Mouse (Mus musculus) left cerebral cortex, adult 8-10 months (tissue): Measurements from ENCODE around the gene Jmjd6. TPM values are rescaled to one million over a fixed set of nuclear protein-coding genes. Genes with fewer than 3 reads are reported as not detected.
A peak's percentile ranks its signal among the peaks of the same experiment; 100 is the strongest.

Experiments
- DNase-seq, 2 experiments: peaks; one replicate each; pipeline ENCODE4 v3.0.0; 2022; ENCODE audit warnings: low spot score in 2 of 2
- total RNA-seq, 4 experiments: library from RNA; stranded (reverse); gene quantifications; 2 replicates each; pipeline ENCODE4 v1.2.4; 2022

The Jmjd6 gene
- total RNA-seq = 10 to 100 TPM; 26.6 to 30.4 (median 28.8) TPM

DNA sequence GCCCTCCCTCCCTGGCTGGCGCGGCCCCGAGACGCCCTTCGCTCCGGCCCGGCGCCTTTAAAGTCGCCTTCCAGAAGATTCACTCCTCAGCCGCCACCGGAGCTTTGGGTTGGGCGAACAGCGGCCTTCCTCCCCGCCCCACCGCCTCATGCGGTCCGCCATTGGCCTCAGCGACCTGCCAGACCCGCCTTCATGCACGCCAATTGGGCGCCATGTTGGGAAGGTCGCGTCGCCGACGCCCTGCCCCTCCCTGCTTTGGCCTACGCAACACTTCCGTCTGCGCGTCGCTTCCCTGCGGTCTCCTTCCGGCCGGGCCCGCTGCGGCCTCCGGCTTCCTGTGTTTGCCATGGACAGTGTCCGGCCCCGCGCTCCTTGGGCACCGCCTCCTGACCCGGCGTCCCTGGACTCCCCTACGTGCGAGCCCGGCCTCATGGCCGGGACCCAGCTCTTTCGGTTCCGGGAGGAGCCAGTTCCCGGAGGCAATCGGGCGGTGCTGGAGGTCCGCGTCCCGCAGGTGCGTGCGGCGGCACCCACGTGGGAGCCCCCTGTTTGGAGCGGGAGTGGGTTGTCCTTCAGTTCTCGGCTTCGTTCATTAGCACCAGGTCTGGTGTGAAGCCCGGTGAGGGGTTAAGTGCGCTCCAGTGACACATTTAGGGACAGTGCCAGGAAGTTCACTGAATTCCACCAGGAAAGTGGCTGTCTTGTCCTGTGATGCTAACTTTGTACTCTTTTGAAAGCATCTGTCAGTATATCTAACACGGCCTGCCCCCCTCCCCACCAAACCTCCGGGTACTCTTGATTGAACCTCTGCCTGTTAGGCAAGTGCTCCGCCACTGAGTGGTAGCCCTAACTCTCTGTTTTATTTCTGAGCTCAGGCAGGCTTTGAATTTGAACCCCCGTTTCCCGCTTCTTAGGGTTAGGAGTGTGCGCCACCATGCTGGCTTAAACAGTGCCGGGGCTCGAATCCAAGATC lies at the start of gene Jmjd6, which contains the start of gene Mettl23:
Gene Jmjd6 (minus strand): TSS at position 189 of the 973 bp plus-strand sequence.
Gene Mettl23 (plus strand): TSS at position 18 of the 973 bp plus-strand sequence.
- peak; percentile 87 to 98 for DNase-seq

DNA sequence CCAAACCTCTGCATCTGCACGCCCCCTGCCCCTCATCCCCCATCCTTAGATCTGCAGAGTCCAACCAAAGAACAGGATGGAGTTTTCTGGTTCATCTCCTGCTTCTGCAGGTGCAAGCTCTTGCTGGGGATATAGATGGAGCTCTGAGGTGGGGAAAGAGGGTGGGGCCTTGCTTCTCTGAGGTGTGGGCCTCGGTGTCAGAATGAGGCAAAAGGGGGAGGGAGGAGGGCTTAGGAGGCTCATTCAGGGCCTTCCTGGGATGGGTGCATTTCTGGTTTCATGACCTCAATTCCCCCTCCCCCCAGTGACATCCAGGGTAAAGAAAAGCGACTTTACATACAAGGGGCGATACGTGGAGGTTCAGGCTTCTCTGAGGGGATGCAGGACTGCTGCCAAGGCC lies 43.9 kb upstream of the Jmjd6 start:
- DNase-seq = no peak

- peak; percentile 62 to 68 for DNase-seq
Observed at GRCm38 (mm10) chr11:116885275-116886151, 42.3 kb upstream of the Jmjd6 start.

DNA sequence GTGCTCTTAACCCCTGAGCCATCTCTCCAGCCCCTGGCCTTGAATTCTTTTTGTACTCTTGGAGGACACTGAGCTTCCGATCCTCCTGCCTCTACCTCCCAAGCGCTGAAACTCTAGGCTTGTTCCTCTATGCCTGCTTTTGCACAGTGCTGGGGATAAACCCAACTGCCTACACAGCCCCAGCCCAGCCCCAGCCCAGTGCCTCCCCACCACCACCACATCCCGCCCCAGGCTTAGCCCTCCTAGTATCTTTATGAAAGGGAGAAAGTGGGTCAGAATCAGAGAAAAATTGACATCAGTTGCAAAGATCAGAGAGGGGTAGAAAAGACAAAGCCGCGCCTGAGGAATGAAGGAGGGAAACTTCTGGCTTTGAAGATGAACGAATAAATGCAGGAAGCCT lies 40.8 kb upstream of the Jmjd6 start:
- no peak for DNase-seq

DNA sequence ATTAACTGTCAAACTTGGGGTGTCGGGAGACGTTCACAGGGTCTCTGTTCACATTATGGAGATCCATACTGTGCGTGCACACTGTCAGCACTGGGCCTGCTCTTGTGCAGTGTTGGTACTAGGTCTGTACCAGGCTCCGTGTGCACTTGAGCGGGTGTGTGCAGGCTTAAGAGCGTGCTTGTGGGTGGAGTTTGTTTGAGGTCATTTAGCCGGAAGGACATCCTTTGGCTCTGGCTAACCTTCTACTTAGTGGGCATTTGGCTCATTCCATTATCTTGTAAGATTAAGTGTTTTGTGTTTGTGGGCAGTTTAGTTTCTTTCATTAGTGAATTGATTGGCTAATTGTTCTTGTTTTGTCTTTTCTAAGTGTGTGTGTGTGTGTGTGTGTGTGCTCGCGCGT lies 39.2 kb upstream of the Jmjd6 start:
- no peak for DNase-seq

GRCm38 (mm10) chr11:116881440-116881839 lies 38.2 kb upstream of the Jmjd6 start:
- peak in 1 of 2 experiments; percentile 68 for DNase-seq

DNA sequence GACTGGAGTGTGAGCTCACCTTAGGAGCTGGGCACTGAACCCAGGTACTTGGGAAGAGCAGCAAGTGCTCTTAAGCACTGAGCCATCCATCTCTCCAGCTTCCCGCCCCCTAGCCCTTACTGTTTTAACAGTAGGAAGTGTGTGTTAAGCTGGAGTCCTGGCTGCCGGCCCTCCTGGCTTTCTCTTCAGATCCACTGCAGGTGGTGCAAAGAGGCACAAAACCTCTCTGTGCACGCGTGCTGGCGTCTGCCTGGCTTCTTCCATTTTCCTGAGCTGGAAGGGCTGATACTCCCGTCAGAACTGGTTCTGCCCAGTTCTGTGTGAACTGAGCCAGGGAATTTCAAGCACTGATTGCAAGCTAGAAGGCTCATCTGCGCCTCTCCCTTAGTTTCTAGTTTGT lies 37.6 kb upstream of the Jmjd6 start:
- DNase-seq = peak in 1 of 2 experiments; percentile 44

DNA sequence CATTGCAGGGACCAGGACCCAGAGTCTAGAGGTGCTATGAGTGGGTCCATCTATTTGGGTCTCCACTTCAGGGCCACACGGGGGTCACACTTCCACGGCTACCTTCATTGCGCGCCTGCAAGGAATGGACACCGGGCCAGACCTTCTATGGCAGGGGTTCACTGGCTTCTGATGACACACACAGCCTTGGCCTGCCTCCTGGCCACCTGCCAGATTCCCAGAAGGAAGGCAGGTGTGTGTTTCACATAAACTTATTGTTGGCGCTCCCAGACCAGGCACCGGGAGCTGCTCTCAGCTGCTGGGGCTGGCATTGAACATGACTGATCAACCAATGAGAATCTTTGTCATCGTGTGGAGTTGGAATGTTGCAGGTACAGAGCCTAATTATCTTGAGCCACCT lies 35.2 kb upstream of the Jmjd6 start:
- DNase-seq = no peak

- DNase-seq = peak in 1 of 2 experiments; percentile 57
Observed at GRCm38 (mm10) chr11:116873987-116874386, 30.7 kb upstream of the Jmjd6 start.

GRCm38 (mm10) chr11:116871538-116871937 lies 28.3 kb upstream of the Jmjd6 start:
- DNase-seq = no peak

GRCm38 (mm10) chr11:116869641-116870040 lies 26.4 kb upstream of the Jmjd6 start:
- no peak for DNase-seq

GRCm38 (mm10) chr11:116869223-116869622 lies 26.0 kb upstream of the Jmjd6 start:
- no peak for DNase-seq

- no peak for DNase-seq
Observed at GRCm38 (mm10) chr11:116868129-116868528, 24.9 kb upstream of the Jmjd6 start.

GRCm38 (mm10) chr11:116865945-116866585 lies 22.8 kb upstream of the Jmjd6 start:
- DNase-seq = no peak

DNA sequence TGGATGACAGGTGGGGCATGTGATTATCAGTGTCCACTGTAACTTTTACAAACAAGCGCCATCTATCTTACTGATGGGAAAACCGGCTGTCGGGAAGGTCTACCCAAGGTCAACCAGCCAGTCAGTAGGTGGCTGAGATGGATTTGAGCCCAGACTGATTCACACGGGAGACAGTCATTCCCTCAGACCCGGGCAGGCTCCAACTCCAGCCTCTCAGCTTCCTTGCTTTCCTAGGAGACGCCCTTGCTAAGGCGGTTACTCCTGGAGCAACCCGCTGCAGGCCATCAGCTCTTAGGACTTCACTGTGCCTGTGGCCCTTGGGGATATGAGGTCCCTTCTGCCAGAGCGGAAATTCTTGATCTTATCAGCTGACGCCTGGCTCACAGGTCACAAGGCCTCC lies 21.2 kb upstream of the Jmjd6 start:
- no peak for DNase-seq

DNA sequence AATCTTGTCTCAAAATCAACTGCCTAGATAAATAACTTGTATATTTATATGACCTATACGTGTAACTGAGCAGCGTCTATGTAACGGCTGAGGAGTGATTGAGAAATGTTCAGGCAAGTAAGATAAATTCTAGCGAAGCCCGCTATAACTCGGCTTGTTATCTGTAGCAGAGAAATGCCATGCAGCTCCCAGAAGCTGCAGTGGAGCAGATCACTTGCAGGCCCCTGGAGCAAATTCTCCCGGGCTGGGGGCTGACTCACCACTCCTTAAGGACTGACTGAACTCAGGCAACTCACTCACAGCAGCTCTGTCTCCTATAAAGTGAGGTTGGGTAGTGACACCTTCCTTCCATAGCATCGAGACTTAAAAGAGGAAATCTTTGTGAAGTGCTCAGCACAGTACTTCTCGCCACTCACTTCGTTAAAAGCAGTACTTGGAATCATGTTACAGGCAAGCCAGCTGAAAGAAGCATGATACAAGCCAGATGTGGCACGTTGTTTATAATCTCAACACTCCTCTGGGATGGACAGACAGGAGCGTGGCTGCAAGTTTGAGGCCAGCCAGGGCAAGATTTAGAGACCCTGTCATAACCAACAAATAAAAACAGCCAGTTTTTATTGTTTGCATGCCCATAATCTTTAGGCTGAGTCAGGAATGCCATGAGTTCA lies 14.1 kb upstream of the Jmjd6 start:
- no peak for DNase-seq

DNA sequence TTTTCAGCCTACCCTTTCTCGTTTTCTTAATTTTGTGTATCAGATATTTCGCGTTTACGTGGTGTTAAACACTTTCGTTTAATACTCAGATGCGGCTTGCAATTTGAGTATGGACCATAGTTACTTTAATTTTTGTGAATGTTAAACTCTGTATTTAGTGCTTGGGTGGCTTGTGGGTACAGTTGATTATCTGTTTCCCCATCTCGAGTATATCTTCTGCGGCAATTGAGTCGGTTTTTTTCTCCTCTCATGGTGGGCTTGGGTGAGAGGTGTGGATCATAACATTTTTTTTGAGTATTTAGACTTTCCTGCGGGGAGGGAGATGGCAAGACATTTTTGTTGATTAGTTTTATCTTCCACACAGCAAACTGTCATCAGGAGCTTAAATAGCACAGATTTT lies 11.0 kb upstream of the Jmjd6 start:
- DNase-seq = no peak

DNA sequence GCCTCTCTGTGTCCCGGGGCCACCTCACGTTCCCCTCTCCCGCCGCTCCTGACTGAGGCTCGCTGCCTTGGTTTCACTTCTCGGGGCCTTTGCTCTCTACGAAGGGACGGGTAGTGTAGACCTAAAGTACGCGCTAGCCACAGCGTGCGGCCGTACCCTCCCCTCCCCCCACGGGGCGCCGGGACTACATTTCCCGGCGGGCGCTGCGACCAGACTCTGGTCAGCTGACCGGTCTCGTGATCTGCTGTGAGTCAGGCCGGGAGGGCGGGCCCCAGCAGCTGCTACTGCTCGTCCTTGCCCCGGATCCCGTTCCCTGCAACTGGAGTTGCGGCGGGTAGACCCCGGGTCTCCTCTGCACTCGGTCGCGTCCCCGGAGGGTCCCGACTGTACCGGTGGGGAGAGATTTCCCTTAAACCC lies 10.3 kb upstream of the Jmjd6 start:
- DNase-seq = peak; percentile 96

- DNase-seq = peak; percentile 96 to 98
Observed at GRCm38 (mm10) chr11:116852891-116853511, 9.8 kb upstream of the Jmjd6 start, which contains the start of gene Srsf2. Srsf2 (minus strand) TSS chr11:116853094.

- peak; percentile 51 to 71 for DNase-seq
Observed at GRCm38 (mm10) chr11:116852291-116852890, 9.1 kb upstream of the Jmjd6 start, which contains the start of gene Mfsd11. Mfsd11 (plus strand) TSS chr11:116852440.
